Mouse (Mus musculus): ENCODE results near the gene Smg1. TPM values are rescaled to one million over a fixed set of nuclear protein-coding genes. Genes with fewer than 3 reads are reported as not detected.

Smg1 gene
- polyA plus RNA-seq (2015; fragmentation: Nextera tagmentation; extraction: Ambion mirVana) = 17.3 and 19.0 TPM in 2 replicates

DNA sequence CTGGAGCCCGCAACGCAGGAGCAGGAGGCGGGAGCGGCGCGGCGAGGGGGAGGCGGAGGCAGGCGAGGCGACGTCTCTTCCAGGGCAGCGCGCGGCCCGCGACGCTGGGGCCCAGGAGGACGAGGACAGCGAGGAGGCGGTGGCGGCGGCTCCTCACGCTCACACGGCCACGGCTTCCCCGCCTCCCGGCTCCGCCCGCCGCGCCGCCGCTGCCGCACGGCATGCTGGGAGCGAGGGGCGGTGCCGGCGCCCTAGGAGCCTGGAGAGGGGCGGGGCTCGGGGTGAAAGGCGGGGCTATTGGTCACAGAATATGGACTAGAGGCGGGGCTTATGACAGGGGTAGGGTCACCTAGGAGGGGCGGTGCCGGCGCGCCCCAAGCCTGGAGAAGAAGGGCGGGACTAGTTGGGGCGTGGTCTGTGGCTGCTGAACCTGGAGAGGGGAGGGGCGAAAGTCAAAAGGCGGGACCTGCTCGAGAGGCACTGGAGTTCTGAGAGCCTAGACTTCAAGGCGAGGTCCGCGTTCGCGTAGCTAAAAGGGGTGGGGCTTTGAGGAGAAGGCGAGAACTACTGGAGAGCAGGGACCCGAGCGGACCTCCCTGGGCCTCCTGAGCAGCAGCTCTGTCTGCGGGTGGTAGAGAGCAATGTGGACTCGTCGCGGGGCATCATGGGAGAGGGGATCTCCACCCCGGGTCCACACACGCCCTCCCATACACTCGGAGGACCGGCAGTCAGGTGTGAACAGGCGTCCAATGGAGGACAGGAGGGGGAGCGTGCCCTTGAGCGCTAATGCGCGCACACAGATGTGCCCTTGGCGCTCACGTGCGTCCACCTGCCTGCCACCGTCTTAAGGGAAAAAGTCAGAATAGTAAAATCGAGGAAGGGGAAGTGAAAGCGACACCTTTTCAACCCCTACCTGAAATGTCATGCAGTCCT, at the start of gene Smg1:
Smg1 (minus strand) TSS at position 218 of the 933 bp plus-strand sequence.
- Histone ChIP-seq H3K36me3 (no peaks in the 10 kb centered on the region), H3K4me1 (peaks cover 15% of the 10 kb centered on the region), H3K27ac (peak within 1 kb of the TSS; percentile 96), H3K9me3 (replicated peaks) (no peaks in the 10 kb centered on the region), H3K27me3 (no peaks in the 10 kb centered on the region), H3K4me2 (peak within 1 kb of the TSS; percentile 78), H3K4me3 (replicated peaks) (peak within 1 kb of the TSS; percentile 96), H3K9ac (peak within 1 kb of the TSS; percentile 91)
- 1% methylated on average over 61 of the region's 79 CpGs for WGBS
- peak; percentile 98 for ATAC-seq (replicated peaks; ENCODE audit: low FRiP score)

- 61% methylated on average over 2 of the region's 2 CpGs for WGBS
- no peak for ATAC-seq (replicated peaks; ENCODE audit: low FRiP score)
- H3K4me1 ChIP-seq = no peaks in the 10 kb centered on the region
These were observed 39.7 kb upstream of the Smg1 start for GRCm38 (mm10) chr7:118283186-118283585.

GRCm38 (mm10) chr7:118282543-118282942, 39.1 kb upstream of the Smg1 start:
- H3K9ac ChIP-seq = no peak overlapping the region
- no peaks in the 10 kb centered on the region for H3K9me3 ChIP-seq (replicated peaks)
- H3K36me3 ChIP-seq = no peaks in the 10 kb centered on the region
- 71% methylated on average over 9 of the region's 9 CpGs for WGBS
- no peaks in the 10 kb centered on the region for H3K27me3 ChIP-seq
- H3K4me3 ChIP-seq (replicated peaks) = no peak overlapping the region
- H3K27ac ChIP-seq = no peak overlapping the region
- H3K4me2 ChIP-seq = no peak overlapping the region
- ATAC-seq (replicated peaks; ENCODE audit: low FRiP score) = no peak
- peaks cover 3% of the 10 kb centered on the region; the same call in 1 of the 2 replicates for H3K4me1 ChIP-seq

More at GRCm38 (mm10) chr7:118283186-118283585, 39.7 kb upstream of the Smg1 start:
- Histone ChIP-seq H3K4me3 (replicated peaks) (no peak overlapping the region), H3K27ac (no peak overlapping the region), H3K4me2 (no peak overlapping the region), H3K27me3 (no peaks in the 10 kb centered on the region), H3K36me3 (no peaks in the 10 kb centered on the region), H3K9me3 (replicated peaks) (no peaks in the 10 kb centered on the region), H3K9ac (no peak overlapping the region)

DNA sequence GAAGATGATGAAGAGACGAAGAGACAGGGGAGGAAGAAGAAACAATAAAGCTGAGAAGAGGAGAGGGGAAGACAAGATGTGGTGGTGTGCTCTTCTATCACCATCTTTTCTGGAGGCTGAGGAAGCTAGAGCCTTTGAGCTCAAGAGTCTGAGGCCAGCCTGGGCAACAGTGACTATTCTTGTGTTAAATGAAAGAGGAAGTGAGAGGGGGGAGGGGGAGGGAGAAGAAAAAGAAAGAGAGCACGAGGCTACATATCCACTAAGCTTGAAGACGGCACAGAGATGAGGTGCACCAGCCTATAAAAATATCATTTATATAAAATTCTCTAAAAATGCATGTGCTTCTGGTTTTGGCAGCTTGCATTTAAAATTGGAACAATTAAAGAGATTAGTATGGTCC, 36.1 kb upstream of the Smg1 start:
- no peaks in the 10 kb centered on the region for H3K9me3 ChIP-seq (replicated peaks)
- peaks cover 3% of the 10 kb centered on the region; the same call in 1 of the 2 replicates for H3K4me1 ChIP-seq
- 46% methylated on average over 3 of the region's 3 CpGs for WGBS
- no peak overlapping the region for H3K9ac ChIP-seq
- H3K4me2 ChIP-seq = no peak overlapping the region
- H3K27ac ChIP-seq = no peak overlapping the region
- H3K36me3 ChIP-seq = no peaks in the 10 kb centered on the region
- no peak for ATAC-seq (replicated peaks; ENCODE audit: low FRiP score)
- H3K4me3 ChIP-seq (replicated peaks) = no peak overlapping the region
- H3K27me3 ChIP-seq = no peaks in the 10 kb centered on the region

- ATAC-seq (replicated peaks; ENCODE audit: low FRiP score) = 0 out of 2 replicates have a peak, but pooled peaks have one; percentile 54
- no peaks in the 10 kb centered on the region for H3K36me3 ChIP-seq
- H3K4me2 ChIP-seq = peak overlapping the region; percentile 39
- H3K27ac ChIP-seq = no peak overlapping the region
- H3K27me3 ChIP-seq = no peaks in the 10 kb centered on the region
- H3K9ac ChIP-seq = no peak overlapping the region
- 47% methylated on average over 11 of the region's 11 CpGs for WGBS
- H3K4me3 ChIP-seq (replicated peaks) = peak overlapping the region; percentile 18
- no peaks in the 10 kb centered on the region for H3K9me3 ChIP-seq (replicated peaks)
- peaks cover 3% of the 10 kb centered on the region; the same call in 1 of the 2 replicates for H3K4me1 ChIP-seq
These were observed 34.0 kb upstream of the Smg1 start for GRCm38 (mm10) chr7:118277335-118277910.

- Histone ChIP-seq H3K4me2 (peak overlapping the region; percentile 39), H3K4me3 (replicated peaks) (no peak overlapping the region), H3K27ac (no peak overlapping the region), H3K4me1 (peaks cover 3% of the 10 kb centered on the region; the same call in 1 of the 2 replicates), H3K9me3 (replicated peaks) (no peaks in the 10 kb centered on the region), H3K27me3 (no peaks in the 10 kb centered on the region), H3K9ac (no peak overlapping the region), H3K36me3 (no peaks in the 10 kb centered on the region)
- ATAC-seq (replicated peaks; ENCODE audit: low FRiP score) = no peak
- 74% methylated on average over 15 of the region's 15 CpGs for WGBS
These were observed 33.3 kb upstream of the Smg1 start for GRCm38 (mm10) chr7:118276684-118277334.

- no peak overlapping the region for H3K4me3 ChIP-seq (replicated peaks)
- no peaks in the 10 kb centered on the region for H3K36me3 ChIP-seq
- no peaks in the 10 kb centered on the region for H3K9me3 ChIP-seq (replicated peaks)
- peaks cover 3% of the 10 kb centered on the region; the same call in 1 of the 2 replicates for H3K4me1 ChIP-seq
- H3K27ac ChIP-seq = no peak overlapping the region
- no peak overlapping the region for H3K4me2 ChIP-seq
- ATAC-seq (replicated peaks; ENCODE audit: low FRiP score) = no peak
- WGBS = 80% methylated on average over 6 of the region's 6 CpGs
- H3K9ac ChIP-seq = no peak overlapping the region
- no peaks in the 10 kb centered on the region for H3K27me3 ChIP-seq
These were observed 31.8 kb upstream of the Smg1 start for GRCm38 (mm10) chr7:118275265-118275664.

DNA sequence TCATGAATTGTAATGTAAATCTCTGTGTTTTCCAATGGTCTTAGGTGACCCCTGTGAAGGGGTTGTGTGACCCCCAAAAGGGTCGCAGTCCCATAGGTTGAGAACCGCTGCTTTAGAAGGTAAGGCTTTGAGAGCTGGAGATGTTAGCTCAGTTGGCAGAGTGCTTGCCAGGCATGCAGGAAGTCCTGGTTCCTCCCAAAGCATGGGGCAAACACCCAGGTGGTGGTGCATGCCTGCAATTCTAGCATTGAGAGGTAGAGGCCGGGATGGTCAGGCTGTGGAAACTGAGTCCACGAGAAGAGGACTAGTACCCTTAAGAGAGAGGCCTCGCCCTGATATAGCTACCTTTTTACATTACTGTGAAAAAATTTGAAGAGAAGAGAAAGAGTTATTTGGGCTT, 31.4 kb upstream of the Smg1 start:
- no peak for ATAC-seq (replicated peaks; ENCODE audit: low FRiP score)
- H3K4me3 ChIP-seq (replicated peaks) = no peak overlapping the region
- H3K36me3 ChIP-seq = no peaks in the 10 kb centered on the region
- peaks cover 3% of the 10 kb centered on the region; the same call in 1 of the 2 replicates for H3K4me1 ChIP-seq
- H3K9me3 ChIP-seq (replicated peaks) = no peaks in the 10 kb centered on the region
- H3K27ac ChIP-seq = no peak overlapping the region
- no peak overlapping the region for H3K9ac ChIP-seq
- 90% methylated on average over 5 of the region's 5 CpGs for WGBS
- H3K4me2 ChIP-seq = no peak overlapping the region
- no peaks in the 10 kb centered on the region for H3K27me3 ChIP-seq

DNA sequence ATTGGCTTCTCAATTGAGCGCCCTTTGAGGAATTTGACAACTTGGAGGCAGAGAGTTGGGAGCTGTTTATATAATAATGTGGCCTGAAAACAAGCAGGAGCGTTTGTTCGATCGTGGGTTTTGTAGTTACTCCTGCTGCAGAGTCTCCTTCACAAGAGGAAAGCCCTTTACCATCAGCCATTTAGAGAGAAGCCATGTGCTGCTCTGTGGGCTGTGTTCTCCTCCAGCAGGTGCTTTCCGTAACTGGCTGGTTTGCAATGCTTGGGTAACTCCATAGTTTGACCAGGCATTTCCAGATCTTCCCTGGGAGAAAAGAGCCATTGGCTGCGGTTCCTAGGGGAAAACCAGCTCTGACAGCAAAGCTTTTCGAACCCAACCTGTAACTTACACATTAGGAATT, 30.7 kb upstream of the Smg1 start:
- H3K4me2 ChIP-seq = no peak overlapping the region
- H3K27ac ChIP-seq = no peak overlapping the region
- H3K9ac ChIP-seq = no peak overlapping the region
- H3K36me3 ChIP-seq = no peaks in the 10 kb centered on the region
- no peak for ATAC-seq (replicated peaks; ENCODE audit: low FRiP score)
- no peak overlapping the region for H3K4me3 ChIP-seq (replicated peaks)
- H3K27me3 ChIP-seq = no peaks in the 10 kb centered on the region
- H3K4me1 ChIP-seq = peaks cover 3% of the 10 kb centered on the region; the same call in 1 of the 2 replicates
- 85% methylated on average over 7 of the region's 7 CpGs for WGBS
- no peaks in the 10 kb centered on the region for H3K9me3 ChIP-seq (replicated peaks)

DNA sequence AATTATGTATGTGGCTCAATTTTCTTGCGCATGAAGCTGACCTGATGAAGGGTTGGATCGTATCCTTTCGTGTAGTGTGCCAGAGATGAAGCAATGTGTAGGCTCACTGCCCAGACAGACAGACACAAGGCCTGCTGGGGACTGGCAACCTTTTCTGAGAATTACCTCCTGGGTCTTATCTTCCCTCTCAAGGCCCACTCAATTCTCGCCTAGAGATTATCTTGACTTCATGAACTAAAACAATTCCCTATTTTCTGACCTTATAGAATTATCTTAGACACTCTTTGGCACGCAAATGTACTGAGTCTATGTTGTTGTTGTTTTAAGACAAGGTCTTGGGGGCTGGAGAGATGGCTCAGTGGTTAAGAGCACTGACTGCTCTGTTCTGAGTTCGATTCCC, 22.6 kb upstream of the Smg1 start:
- Histone ChIP-seq H3K9me3 (replicated peaks) (no peaks in the 10 kb centered on the region), H3K27me3 (no peaks in the 10 kb centered on the region), H3K4me1 (no peaks in the 10 kb centered on the region), H3K4me2 (no peak overlapping the region), H3K9ac (no peak overlapping the region), H3K4me3 (replicated peaks) (no peak overlapping the region), H3K27ac (no peak overlapping the region), H3K36me3 (no peaks in the 10 kb centered on the region)
- 90% methylated on average over 6 of the region's 6 CpGs for WGBS
- ATAC-seq (replicated peaks; ENCODE audit: low FRiP score) = no peak

GRCm38 (mm10) chr7:118263606-118264005, 20.1 kb upstream of the Smg1 start:
- no peak for ATAC-seq (replicated peaks; ENCODE audit: low FRiP score)

DNA sequence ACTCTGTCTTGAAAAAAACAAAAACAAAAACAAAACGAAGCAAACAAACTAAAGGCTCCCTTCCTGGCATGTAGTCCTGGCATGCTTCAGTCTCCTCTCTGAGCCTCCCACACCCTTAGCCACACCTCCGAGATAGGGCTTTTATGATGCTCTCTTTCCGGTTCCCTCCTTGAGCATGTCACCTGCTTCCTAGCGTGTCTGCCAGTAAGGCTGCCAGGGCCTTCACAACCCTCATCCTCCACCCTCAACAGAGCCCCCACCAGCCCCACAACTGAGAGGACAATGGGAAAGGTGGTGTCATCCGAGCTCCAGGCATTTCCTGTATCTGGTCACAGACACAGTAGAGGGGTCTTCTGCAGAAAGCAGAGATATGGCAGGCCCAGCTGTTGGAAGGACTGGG, 18.9 kb upstream of the Smg1 start:
- no peaks in the 10 kb centered on the region for H3K36me3 ChIP-seq
- no peak overlapping the region for H3K27ac ChIP-seq
- WGBS = 41% methylated on average over 5 of the region's 5 CpGs
- H3K9ac ChIP-seq = no peak overlapping the region
- ATAC-seq (replicated peaks; ENCODE audit: low FRiP score) = no peak
- no peak overlapping the region for H3K4me2 ChIP-seq
- H3K4me1 ChIP-seq = no peaks in the 10 kb centered on the region
- H3K4me3 ChIP-seq (replicated peaks) = no peak overlapping the region
- H3K9me3 ChIP-seq (replicated peaks) = no peaks in the 10 kb centered on the region
- H3K27me3 ChIP-seq = no peaks in the 10 kb centered on the region

More at GRCm38 (mm10) chr7:118263606-118264005, 20.1 kb upstream of the Smg1 start:
- Histone ChIP-seq H3K27ac (no peak overlapping the region), H3K9me3 (replicated peaks) (no peaks in the 10 kb centered on the region), H3K9ac (no peak overlapping the region), H3K4me3 (replicated peaks) (no peak overlapping the region), H3K4me2 (no peak overlapping the region), H3K36me3 (no peaks in the 10 kb centered on the region), H3K27me3 (no peaks in the 10 kb centered on the region), H3K4me1 (no peaks in the 10 kb centered on the region)
- WGBS = 71% methylated on average over 1 of the region's 1 CpGs
